Mouse (Mus musculus) 3T3-L1 (cell line): Measurements from ENCODE around the gene Zswim9.

ENCODE experiments used
- DNase-seq: peaks from one replicate; pipeline ENCODE4 v3.0.0-alpha.2; 2015; ENCODE audit warnings: low read depth, low spot score

The Zswim9 gene

DNA sequence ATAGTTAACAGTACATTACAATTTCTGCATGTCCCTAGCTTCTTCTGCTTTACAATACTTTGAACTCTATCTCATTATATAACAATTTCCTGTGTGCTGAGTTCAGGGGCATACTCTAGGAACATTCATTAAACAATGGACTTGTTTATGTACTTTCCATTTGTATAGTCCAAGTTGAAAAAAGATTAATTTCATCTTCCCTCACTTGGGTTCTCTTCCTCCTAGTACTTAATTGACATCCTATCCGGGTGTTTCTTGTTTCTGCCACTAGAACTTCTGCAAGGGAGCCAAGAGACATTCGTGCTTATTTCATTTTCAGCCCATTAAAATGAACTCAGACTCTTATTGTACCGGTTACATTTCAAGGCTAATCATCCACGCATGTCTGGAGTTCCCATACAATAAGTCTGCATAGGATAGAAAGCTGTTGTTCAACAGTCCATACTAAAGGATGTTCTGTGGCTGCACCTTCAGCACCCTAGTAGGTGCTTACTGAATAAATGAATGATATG is 9.7 kb downstream of the Zswim9 start:
- DNase-seq: no peak

DNA sequence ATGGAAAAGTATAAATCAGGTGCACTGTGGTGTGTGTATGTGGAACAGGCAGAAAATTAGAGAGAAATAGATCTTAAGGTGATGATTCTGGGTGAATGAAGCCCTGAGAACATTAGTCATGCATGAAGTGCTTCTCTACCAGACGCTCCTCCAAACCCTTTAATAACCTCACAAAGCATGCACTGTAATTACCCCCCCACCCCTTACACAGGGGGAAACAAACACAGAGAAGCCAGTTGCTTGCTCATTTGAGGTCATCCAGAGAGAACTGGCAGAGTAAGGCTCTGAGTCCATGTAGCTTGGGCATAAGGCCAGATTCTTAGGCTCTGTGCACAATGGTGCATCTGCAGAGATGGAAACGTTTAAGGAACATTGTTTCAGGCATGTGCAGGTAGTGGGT is 14.1 kb downstream of the Zswim9 start:
- no peak for DNase-seq

DNA sequence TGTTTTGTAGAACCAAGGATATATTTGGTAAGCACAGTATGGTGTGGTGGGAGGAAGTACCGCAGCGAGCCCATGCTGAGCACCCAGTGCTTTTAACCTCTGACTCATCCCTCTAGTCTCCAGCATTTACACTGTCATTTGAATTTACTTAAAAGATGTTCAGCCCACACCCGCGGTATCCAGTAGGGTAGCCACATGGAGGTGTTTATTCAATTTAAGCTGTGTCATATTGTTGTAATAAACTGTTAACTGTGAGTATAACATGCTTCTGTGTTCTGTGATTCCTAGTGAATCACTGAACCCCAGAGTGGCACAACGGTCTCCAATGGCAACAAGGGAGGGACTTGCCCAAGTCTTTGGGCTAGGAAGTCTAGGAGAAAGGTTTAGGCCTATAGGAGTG is 14.7 kb downstream of the Zswim9 start:
- peak; percentile 9 for DNase-seq

DNA sequence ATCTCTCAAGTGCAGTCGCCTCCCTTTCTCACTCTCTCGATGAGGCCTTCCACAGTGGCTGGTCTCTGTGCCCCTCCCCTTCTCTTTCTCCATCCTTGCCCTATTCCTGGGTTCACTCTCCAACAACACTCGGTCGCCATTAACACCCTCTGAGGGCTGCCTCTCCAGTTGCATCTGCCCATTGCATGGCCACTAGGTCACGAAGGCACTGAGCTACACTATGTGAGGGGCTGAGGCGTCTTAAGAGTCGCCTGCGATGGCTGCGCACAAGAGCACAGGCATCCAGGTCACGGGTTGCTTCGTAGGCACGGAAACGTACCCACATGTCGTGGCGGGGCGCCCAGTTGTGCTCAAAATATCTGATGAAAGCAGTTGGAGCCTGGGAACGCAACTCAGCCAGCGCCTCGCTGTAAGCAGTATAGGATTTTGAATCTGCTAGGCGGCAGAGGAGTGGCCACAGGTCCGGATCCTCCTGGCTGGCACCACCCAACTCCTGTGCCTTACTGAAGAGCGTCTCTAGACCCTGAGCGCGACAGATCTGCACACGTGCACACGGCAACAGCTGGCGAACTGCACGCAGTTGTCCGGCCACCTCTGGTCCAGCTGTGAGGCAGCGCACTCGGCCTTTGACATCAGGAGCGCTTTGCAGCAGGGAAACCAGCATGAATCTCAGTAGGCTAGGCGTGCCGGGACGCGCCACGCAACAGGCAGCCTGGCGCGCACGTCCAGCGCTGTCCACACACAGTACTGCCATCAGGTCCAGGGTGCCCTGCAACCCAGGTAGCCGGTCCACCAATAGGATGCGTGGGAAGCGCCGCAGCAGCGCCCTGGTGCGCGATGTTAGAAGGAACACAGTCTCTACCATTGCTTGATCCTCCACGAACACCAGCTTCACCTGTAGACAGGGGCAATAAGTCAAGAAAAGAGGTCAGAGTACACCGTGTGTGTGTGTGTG is 17.5 kb downstream of the Zswim9 start:
- no peak for DNase-seq

DNA sequence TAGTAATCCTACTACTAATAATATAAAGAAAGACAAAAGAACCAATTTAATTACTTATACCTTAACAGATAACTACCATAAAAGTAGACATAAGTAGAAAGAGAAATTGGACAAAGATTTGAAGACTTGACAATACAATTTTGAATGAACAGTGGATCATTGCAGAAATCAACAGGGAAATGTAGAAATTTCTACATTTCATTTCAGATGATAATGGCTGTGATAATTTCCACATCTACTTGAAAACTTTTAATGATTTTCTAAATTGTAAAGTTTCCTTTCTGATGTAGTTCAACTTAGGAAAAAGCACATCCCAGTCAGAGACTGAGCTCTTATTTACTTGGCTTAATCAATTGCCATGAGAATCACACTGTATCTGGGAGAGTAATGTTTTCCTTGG is 65.8 kb downstream of the Zswim9 start, which contains the start of gene Vmn1r89:
TSS of gene Vmn1r89 (plus strand) at position 301 of the 400 bp plus-strand sequence.
- no peak for DNase-seq
